Mouse (Mus musculus) heart, embryonic 15.5 days (tissue): Measurements from ENCODE around the gene 1700074P13Rik. TPM values are rescaled to one million over a fixed set of nuclear protein-coding genes. Genes with fewer than 3 reads are reported as not detected.

ENCODE experiments used
- polyA plus RNA-seq: library from polyadenylated mRNA; unstranded; fragments of >200 nt; fragmentation: Nextera tagmentation; extraction: Ambion mirVana; gene quantifications from 2 replicates; pipeline ENCODE4 v1.2.1, GENCODE M21; 2015

Gene 1700074P13Rik
- polyA plus RNA-seq, 1 experiment from 2014 or later: not detected

Other genes starting within 250 kb of the 1700074P13Rik start
- gene Moxd2, start 53.1 kb downstream of the 1700074P13Rik start, polyA plus RNA-seq: not detected in 2 replicates
- not detected in 2 replicates for gene Prss58, start 40.2 kb downstream of the 1700074P13Rik start, polyA plus RNA-seq
- gene Gm4744, start 11.3 kb upstream of the 1700074P13Rik start, polyA plus RNA-seq: not detected in 2 replicates
- 0.29 and 0.65 TPM in 2 replicates for gene 1810009J06Rik, start 24.2 kb upstream of the 1700074P13Rik start, polyA plus RNA-seq
- 0.34 TPM in 1 of 2 replicates, not detected in the other for gene Gm2663, start 58.9 kb upstream of the 1700074P13Rik start, polyA plus RNA-seq
- gene 2210010C04Rik, start 95.0 kb upstream of the 1700074P13Rik start, polyA plus RNA-seq: not detected in 2 replicates